Mouse (Mus musculus) spleen, postnatal 14 days (tissue): Measurements from ENCODE around the gene Chat.
"Not testable (repeated sequence)": the region's sequence is repeated elsewhere in the genome, so short reads cannot be mapped to it uniquely, and the experiment has no call there.

ENCODE experiments used
- DNase-seq, 2 experiments: peaks; one replicate each; pipeline ENCODE4 v3.0.0; 2021 to 2022; ENCODE audit warnings: low spot score in 2 of 2

Gene Chat

GRCm38 (mm10) chr14:32463211-32464040 is 2.4 kb downstream of the Chat start:
- no peak for DNase-seq

GRCm38 (mm10) chr14:32452552-32452951 is 13.2 kb downstream of the Chat start:
- DNase-seq, result no peak

- no peak for DNase-seq
Observed at GRCm38 (mm10) chr14:32446989-32447388, 18.8 kb downstream of the Chat start.

GRCm38 (mm10) chr14:32443446-32443845 is 22.3 kb downstream of the Chat start:
- DNase-seq, result no peak

- no peak for DNase-seq
Observed at GRCm38 (mm10) chr14:32439744-32440143, 26.0 kb downstream of the Chat start.

GRCm38 (mm10) chr14:32439316-32439715 is 26.5 kb downstream of the Chat start:
- DNase-seq, result no peak

- DNase-seq, result no peak
Observed at GRCm38 (mm10) chr14:32437352-32437793, 28.4 kb downstream of the Chat start.

GRCm38 (mm10) chr14:32429030-32429602 is 36.7 kb downstream of the Chat start:
- DNase-seq, result no peak

GRCm38 (mm10) chr14:32423946-32424345 is 41.8 kb downstream of the Chat start:
- no peak for DNase-seq

- no peak for DNase-seq
Observed at GRCm38 (mm10) chr14:32418747-32419146, 47.0 kb downstream of the Chat start.

- DNase-seq, result no peak
Observed at GRCm38 (mm10) chr14:32412075-32412474, 53.7 kb downstream of the Chat start.

GRCm38 (mm10) chr14:32410084-32410483 is 55.7 kb downstream of the Chat start:
- no peak for DNase-seq

GRCm38 (mm10) chr14:32405399-32405798 is 60.4 kb downstream of the Chat start:
- DNase-seq, result not testable (repeated sequence)

GRCm38 (mm10) chr14:32388196-32388595 is 77.6 kb downstream of the Chat start, which contains the start of gene 1700024G13Rik:
Gene 1700024G13Rik (minus strand): TSS chr14:32388391.
- no peak for DNase-seq

- DNase-seq, result no peak
Observed at GRCm38 (mm10) chr14:32381619-32382018, 84.2 kb downstream of the Chat start.

- no peak for DNase-seq
Observed at GRCm38 (mm10) chr14:32381066-32381465, 84.7 kb downstream of the Chat start.

GRCm38 (mm10) chr14:32380099-32380480 is 85.7 kb downstream of the Chat start:
- DNase-seq, result no peak

GRCm38 (mm10) chr14:32379395-32380098 is 86.2 kb downstream of the Chat start:
- no peak for DNase-seq

- no peak for DNase-seq
Observed at GRCm38 (mm10) chr14:32372510-32372909, 93.3 kb downstream of the Chat start.

GRCm38 (mm10) chr14:32369756-32370155 is 96.0 kb downstream of the Chat start:
- DNase-seq, result no peak

- no peak for DNase-seq
Observed at GRCm38 (mm10) chr14:32364359-32364758, 101.4 kb downstream of the Chat start.
